Comparison of ENCODE assay signal across 8 mouse cellular contexts in the genomic region with DNA sequence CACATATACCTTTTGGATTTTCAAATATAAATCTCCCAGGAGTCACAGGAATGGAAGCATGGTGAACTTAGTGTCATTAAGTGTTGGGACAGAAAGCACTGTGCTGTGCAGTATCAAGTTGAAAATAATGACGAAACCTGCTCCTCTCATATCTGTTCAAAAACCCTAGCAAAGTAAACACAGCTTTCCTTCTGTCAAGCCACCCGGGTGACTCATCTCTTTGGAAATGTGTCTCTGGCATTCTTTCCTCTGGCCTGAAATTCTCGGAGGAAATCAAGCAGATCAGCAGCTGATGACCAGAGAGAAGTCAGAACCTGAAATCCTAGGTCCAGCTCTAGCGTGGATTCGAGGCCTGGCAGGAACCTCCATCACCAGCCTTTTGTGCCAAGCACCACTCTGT.
DNase-seq lines count a peak whose midpoint lies in the region; ATAC-seq and TF ChIP-seq lines count a peak whose summit lies in the region.

No protein-coding gene starts in this region.

- 91% methylated on average over 5 of the region's 5 CpGs for WGBS in thymus, adult 2 months

- H3K4me1 ChIP-seq in thymus, adult 2 months (replicated peaks; ENCODE audit: control insufficient read depth, insufficient read depth, low read length), result no peaks in the 10 kb centered on the region

- no peaks in the 10 kb centered on the region for H3K27me3 ChIP-seq in thymus, adult 2 months (ENCODE audit: control insufficient read depth, insufficient read depth, low read length)

- intact Hi-C loops in heart, postnatal 36 days (cut with DNase I), result no loop called here

- H3K27ac ChIP-seq in layer of hippocampus, adult 2 months, result 0 out of 2 replicates have a peak overlapping the region, but pooled peaks have one; percentile 39
- no peak overlapping the region for H3K27ac ChIP-seq in thymus, adult 2 months (ENCODE audit: control insufficient read depth, insufficient read depth, low read length)

- DNase-seq in layer of hippocampus, adult 2 months (ENCODE audit: low spot score in 2 of 2), result no peak
- DNase-seq in layer of hippocampus, postnatal 25 days (ENCODE audit: extremely low spot score in 1 of 2, low spot score in 1 of 2), result no peak
- peak; percentile 51 for DNase-seq in brain, adult 2 months (ENCODE audit: low read depth, low spot score)
- peak; percentile 64 to 69 for DNase-seq in heart, postnatal 36 days
- peak; percentile 55 for DNase-seq in lung, postnatal 14 days
- no peak for DNase-seq in thymus, adult 2 months
- no peak for DNase-seq in thymus, postnatal 0 days (ENCODE audit: low spot score)

- TF ChIP-seq POLR2A in thymus, adult 2 months (IDR thresholded peaks at IDR 0.05; ENCODE audit: control insufficient read depth, extremely low read depth, insufficient read depth, low read length, poor library complexity), result no peak

- H3K36me3 ChIP-seq in thymus, adult 2 months (ENCODE audit: control insufficient read depth, insufficient read depth, low read length), result no peaks in the 10 kb centered on the region

- TF ChIP-seq CTCF in layer of hippocampus, adult 2 months (conservative IDR thresholded peaks at IDR 0.05), result no peak
- TF ChIP-seq CTCF in thymus, adult 2 months (IDR thresholded peaks at IDR 0.05; ENCODE audit: borderline replicate concordance, control insufficient read depth, extremely low read depth, insufficient read depth, low read length, poor library complexity), result no peak

- no peak overlapping the region for H3K4me3 ChIP-seq in layer of hippocampus, adult 2 months
- no peak overlapping the region for H3K4me3 ChIP-seq in thymus, adult 2 months (ENCODE audit: control insufficient read depth, insufficient read depth, low read length)

- ATAC-seq in inflammation-experienced regulatory T-cells, adult 6 months, result no peak

Comparison
In these comparisons a context has a peak if more than half of its experiments do, and no peak if none do; other contexts are left out.
1. DNase-seq: peak in brain, adult 2 months (single experiment), heart, postnatal 36 days (2 of 2) and lung, postnatal 14 days (single experiment); none in layer of hippocampus, adult 2 months (0 of 2), layer of hippocampus, postnatal 25 days (0 of 2), thymus, adult 2 months (single experiment) and thymus, postnatal 0 days (single experiment).